Mouse (Mus musculus) hindbrain, postnatal 0 days (tissue): Measurements from ENCODE around the gene Nmur1. TPM values are rescaled to one million over a fixed set of nuclear protein-coding genes. Genes with fewer than 3 reads are reported as not detected.

Source experiments
- ATAC-seq: fragments of 200-750 bp; cut with Nextera tagmentation; 2 replicates; pipeline ENCODE4 v1.8.0; 2017; ENCODE audit warnings: mild to moderate bottlenecking, moderate TSS enrichment, moderate library complexity
- DNase-seq: peaks from one replicate; pipeline ENCODE4 v3.0.0-alpha.2; 2015; ENCODE audit warnings: low spot score
- H3K27ac ChIP-seq: fragments of 300-500 bp; sonication (generic); 2 replicates; pipeline ENCODE4 v1.5.1; 2014; ENCODE audit warnings: mild to moderate bottlenecking
- H3K27me3 ChIP-seq: fragments of 300-500 bp; sonication (generic); 2 replicates; pipeline ENCODE4 v1.6.1; 2014; ENCODE audit warnings: low read length, mixed read lengths; ENCODE audit not compliant: insufficient read depth
- H3K36me3 ChIP-seq: fragments of 300-500 bp; sonication (generic); 2 replicates; pipeline ENCODE4 v1.6.1; 2014; ENCODE audit warnings: low read length, mixed read lengths; ENCODE audit not compliant: insufficient read depth
- H3K4me1 ChIP-seq: fragments of 300-500 bp; sonication (generic); 2 replicates; pipeline ENCODE4 v1.6.1; 2014; ENCODE audit warnings: antibody characterized with exemption, low read length, mixed read lengths; ENCODE audit not compliant: insufficient read depth
- H3K4me2 ChIP-seq: fragments of 300-500 bp; sonication (generic); 2 replicates; pipeline ENCODE4 v1.6.1; 2014; ENCODE audit warnings: low read depth, mild to moderate bottlenecking, low read length, moderate library complexity, mixed read lengths
- H3K4me3 ChIP-seq: fragments of 300-500 bp; sonication (generic); 2 replicates; pipeline ENCODE4 v1.5.1; 2014; ENCODE audit warnings: low read length
- H3K9ac ChIP-seq: fragments of 300-500 bp; sonication (generic); replicated peaks from 2 replicates; pipeline ENCODE4 v1.6.1; 2014; ENCODE audit warnings: mild to moderate bottlenecking, low read length, moderate library complexity, mixed read lengths
- H3K9me3 ChIP-seq: fragments of 300-500 bp; sonication (generic); 2 replicates; pipeline ENCODE4 v1.6.1; 2016; ENCODE audit warnings: low read length, mixed read lengths
- CTCF ChIP-seq: IDR thresholded peaks from 2 replicates; pipeline ENCODE4 v1.5.1; 2016; ENCODE audit warnings: antibody characterized with exemption, control low read depth, low read depth
- WGBS: fragments of 180-500 bp; shearing (Covaris S2); extraction: QIAGEN DNeasy Blood & Tissue Kit; methylation state at CpG from one replicate; pipeline ENCODE4 v1.1.7; 2014; 5-methylcytosine and 5-hydroxymethylcytosine counted together
- polyA plus RNA-seq: library from polyadenylated mRNA; unstranded; fragments of >200 nt; fragmentation: Nextera tagmentation; extraction: Ambion mirVana; gene quantifications from 2 replicates; pipeline ENCODE4 v1.2.1, GENCODE M21; 2015
- total RNA-seq: library from RNA; depleted of rRNA; stranded (reverse); fragments of >200 nt; gene quantifications from 2 replicates; pipeline ENCODE4 v1.2.3, GENCODE M21; 2014

Gene Nmur1
- total and polyA plus RNA-seq, 2 experiments from 2014 or later = 0.16 to 0.24 TPM

DNA sequence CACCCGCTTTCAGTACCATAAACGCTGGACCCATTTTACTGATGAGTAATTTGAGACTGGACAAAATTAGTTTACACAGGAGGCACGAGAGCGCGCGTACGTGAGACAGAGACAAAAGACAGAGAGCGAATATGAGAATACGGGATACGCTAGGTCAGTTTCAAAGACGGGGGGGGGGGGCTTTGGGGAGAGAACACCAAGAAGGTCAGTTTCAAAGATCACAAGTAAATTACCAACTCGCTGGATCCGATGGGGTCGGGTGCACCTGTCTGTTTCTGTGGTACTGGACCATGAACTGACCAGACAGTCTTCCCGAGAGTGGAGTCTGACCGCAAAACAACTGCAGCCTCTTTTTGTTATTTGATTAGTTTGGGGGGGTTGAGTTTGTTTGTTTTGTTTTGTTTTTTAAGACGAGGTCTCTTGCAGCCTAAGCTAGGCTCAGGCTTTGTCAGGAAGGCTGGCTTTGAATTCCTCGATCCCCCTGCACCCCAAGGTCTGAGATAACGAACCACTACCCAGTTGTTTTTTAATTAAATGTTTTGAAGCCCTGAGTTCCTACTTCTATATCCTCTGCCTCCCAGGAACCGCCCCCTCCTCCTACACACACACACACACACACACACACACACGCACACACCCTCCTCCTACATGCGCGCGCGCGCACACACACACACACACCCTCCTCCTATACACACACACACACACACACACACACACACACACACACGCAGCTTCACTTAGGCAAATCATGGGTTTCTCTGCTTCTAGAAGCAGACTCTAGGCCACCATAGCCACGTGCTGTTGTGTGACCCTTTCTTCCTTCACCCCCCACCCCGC is 15.1 kb upstream of the Nmur1 start:
- Histone ChIP-seq H3K4me1 (peaks cover 13% of the 10 kb centered on the region), H3K9me3 (no peaks in the 10 kb centered on the region), H3K27ac (peak overlapping the region; percentile 99), H3K4me2 (peak overlapping the region; percentile 86), H3K36me3 (no peaks in the 10 kb centered on the region), H3K4me3 (peak overlapping the region; percentile 49), H3K9ac (peak overlapping the region; percentile 86), H3K27me3 (no peaks in the 10 kb centered on the region)
- ATAC-seq (peak; percentile 60), DNase-seq (peak; percentile 82)
- TF ChIP-seq CTCF = 0 out of 2 replicates have a peak, but pooled peaks have one; percentile 3
- under 1% methylated on average over 29 of the region's 29 CpGs for WGBS

- ATAC-seq = peak; percentile 81
- H3K4me3 ChIP-seq = peak overlapping the region; percentile 49
- H3K9ac ChIP-seq = peak overlapping the region; percentile 86; the same call in 1 of the 2 replicates
- no peaks in the 10 kb centered on the region for H3K9me3 ChIP-seq
- H3K27ac ChIP-seq = peak overlapping the region; percentile 99
- peak overlapping the region; percentile 86 for H3K4me2 ChIP-seq
- 2% methylated on average over 18 of the region's 18 CpGs for WGBS
- TF ChIP-seq CTCF = peak; percentile 99
- DNase-seq = peak; percentile 97
- H3K36me3 ChIP-seq = no peaks in the 10 kb centered on the region
- H3K27me3 ChIP-seq = no peaks in the 10 kb centered on the region
- H3K4me1 ChIP-seq = peaks cover 18% of the 10 kb centered on the region
Measured at GRCm38 (mm10) chr1:86440171-86440886, 14.3 kb upstream of the Nmur1 start.

DNA sequence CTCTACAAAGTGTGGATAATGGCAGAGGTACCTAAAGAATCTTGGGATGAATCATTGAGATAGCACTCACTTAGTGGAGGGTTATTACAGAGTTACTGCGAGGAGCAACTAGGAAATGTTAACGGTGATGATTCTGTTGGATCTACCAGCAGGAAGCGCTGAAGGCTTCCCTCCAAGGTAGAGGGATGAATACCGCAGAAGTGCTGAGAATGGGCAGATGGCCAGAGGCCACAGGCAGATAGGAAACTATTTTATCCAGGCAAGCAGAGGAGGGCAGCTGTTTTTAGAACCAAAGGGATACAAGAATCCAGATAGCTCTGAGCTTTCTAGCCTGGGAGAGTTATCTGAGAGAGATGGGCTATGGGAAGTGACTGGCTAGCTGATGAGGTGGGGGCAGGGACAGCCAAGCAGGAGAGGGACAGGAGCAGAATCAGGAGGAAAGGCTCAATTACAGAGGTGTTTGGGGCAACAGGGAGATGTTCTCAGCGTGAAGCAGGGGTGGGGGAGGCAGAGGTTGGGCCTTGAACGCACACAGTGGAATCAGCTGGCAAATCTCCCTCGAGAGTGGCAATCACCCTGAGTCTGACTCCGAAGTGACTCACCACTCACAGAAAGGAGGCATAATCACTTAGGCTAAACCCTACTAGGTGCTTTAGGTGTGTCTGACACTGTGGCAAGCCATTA is 13.6 kb upstream of the Nmur1 start:
- Histone ChIP-seq H3K9ac (no peak overlapping the region; the same call in 1 of the 2 replicates), H3K4me1 (peaks cover 24% of the 10 kb centered on the region), H3K4me3 (no peak overlapping the region), H3K36me3 (no peaks in the 10 kb centered on the region), H3K27ac (peak overlapping the region; percentile 99; the same call in 1 of the 2 replicates), H3K4me2 (peak overlapping the region; percentile 86; the same call in 1 of the 2 replicates), H3K27me3 (no peaks in the 10 kb centered on the region), H3K9me3 (no peaks in the 10 kb centered on the region)
- WGBS = 25% methylated on average over 8 of the region's 8 CpGs
- TF ChIP-seq CTCF = no peak
- no peak for DNase-seq
- no peak for ATAC-seq

DNA sequence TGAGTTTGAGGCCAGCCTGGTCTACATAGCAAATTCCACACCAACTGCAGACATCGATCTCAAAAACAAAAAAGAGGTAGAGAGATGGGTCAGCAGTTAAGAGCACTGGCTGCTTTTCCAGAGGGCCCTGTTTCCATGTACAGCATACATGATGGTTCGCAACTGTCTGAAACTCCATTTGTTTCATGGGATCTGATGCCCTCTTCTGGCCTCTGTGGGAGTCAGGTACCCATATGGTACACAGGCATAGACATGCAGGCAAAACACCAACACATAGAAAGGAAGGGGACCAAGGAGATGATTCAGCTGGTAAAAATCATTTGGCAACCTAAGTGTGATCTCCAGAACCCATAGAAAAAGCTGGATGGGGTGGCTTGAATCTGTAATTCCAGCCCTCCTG is 12.5 kb upstream of the Nmur1 start:
- Histone ChIP-seq H3K4me2 (no peak overlapping the region), H3K27me3 (no peaks in the 10 kb centered on the region), H3K9ac (no peak overlapping the region), H3K9me3 (no peaks in the 10 kb centered on the region), H3K36me3 (no peaks in the 10 kb centered on the region), H3K27ac (no peak overlapping the region), H3K4me3 (no peak overlapping the region), H3K4me1 (peaks cover 27% of the 10 kb centered on the region)
- WGBS = 64% methylated on average over 2 of the region's 2 CpGs
- peak; percentile 60 for TF ChIP-seq CTCF
- no peak for ATAC-seq
- peak; percentile 59 for DNase-seq

DNA sequence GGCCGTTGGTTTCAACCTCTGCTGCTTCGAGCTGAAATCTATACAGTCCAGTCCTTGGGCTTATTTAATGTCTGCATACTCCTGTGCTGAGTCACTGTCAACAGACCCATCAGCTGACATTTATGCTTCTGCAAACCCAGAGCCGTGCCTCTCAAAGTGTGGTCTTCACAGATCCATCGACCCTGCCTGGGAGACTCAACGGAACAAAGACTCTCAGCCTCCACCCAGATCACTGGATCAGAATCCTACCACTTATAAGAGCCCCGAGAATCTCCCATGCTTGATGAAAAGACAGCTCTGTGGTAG is 11.9 kb upstream of the Nmur1 start:
- no peak overlapping the region for H3K9ac ChIP-seq
- ATAC-seq = no peak
- 78% methylated on average over 6 of the region's 6 CpGs for WGBS
- H3K4me3 ChIP-seq = no peak overlapping the region
- DNase-seq = no peak
- no peaks in the 10 kb centered on the region for H3K36me3 ChIP-seq
- H3K27me3 ChIP-seq = no peaks in the 10 kb centered on the region
- H3K27ac ChIP-seq = no peak overlapping the region
- TF ChIP-seq CTCF = no peak
- peaks cover 24% of the 10 kb centered on the region for H3K4me1 ChIP-seq
- H3K4me2 ChIP-seq = no peak overlapping the region
- H3K9me3 ChIP-seq = no peaks in the 10 kb centered on the region

GRCm38 (mm10) chr1:86437219-86438013 is 11.4 kb upstream of the Nmur1 start:
- H3K4me2 ChIP-seq = no peak overlapping the region
- no peaks in the 10 kb centered on the region for H3K9me3 ChIP-seq
- H3K27me3 ChIP-seq = no peaks in the 10 kb centered on the region
- H3K27ac ChIP-seq = no peak overlapping the region
- 67% methylated on average over 9 of the region's 9 CpGs for WGBS
- H3K36me3 ChIP-seq = no peaks in the 10 kb centered on the region
- H3K9ac ChIP-seq = no peak overlapping the region
- no peak overlapping the region for H3K4me3 ChIP-seq
- DNase-seq = no peak
- TF ChIP-seq CTCF = no peak
- peaks cover 24% of the 10 kb centered on the region for H3K4me1 ChIP-seq
- no peak for ATAC-seq
